Mouse (Mus musculus) NIH3T3 (cell line): ENCODE data around the gene Ptges2.

Experiments used
- DNase-seq: peaks from one replicate; pipeline ENCODE4 v3.0.0-alpha.2; 2012; ENCODE audit warnings: low read depth

Gene Ptges2

DNA sequence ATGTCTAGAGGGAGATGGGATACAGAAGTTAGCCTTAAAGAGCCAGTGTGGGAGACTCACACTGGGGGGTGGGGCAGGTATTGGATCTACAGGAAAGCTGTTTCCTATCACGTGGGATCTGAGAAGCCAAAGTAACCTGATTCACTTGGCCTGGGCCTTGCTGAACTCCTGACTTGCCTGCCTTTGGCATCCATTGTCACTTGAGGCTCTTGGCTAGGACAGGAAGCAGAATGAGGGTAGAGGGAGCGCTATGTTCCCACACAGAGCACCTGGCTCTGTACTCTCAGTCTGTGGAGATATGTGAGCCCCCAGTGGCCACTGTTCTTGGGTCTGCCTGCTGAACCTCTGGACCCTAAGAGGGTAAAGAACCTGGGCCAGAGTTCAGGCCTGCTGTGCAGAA, 20.9 kb downstream of the Ptges2 start:
- DNase-seq = no peak

DNA sequence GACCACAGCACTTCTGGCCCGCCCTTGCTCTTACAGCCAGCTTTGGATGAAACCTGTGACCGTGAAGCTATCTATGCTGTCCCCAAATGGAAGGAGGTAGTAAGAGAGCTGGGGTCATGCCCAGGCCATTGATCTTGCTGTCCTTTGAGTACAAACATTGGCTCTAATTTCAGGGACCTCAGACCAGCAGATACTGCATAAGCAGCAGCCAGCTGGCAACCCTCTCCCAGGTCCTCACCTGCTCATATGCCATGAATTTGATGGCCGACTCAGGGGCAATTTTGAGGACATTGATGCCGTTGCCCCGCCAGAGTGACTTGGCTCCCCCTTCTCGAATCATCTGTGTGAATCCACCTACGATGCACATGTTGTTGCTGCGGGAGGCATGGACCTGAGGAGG, 21.8 kb downstream of the Ptges2 start:
- no peak for DNase-seq

DNA sequence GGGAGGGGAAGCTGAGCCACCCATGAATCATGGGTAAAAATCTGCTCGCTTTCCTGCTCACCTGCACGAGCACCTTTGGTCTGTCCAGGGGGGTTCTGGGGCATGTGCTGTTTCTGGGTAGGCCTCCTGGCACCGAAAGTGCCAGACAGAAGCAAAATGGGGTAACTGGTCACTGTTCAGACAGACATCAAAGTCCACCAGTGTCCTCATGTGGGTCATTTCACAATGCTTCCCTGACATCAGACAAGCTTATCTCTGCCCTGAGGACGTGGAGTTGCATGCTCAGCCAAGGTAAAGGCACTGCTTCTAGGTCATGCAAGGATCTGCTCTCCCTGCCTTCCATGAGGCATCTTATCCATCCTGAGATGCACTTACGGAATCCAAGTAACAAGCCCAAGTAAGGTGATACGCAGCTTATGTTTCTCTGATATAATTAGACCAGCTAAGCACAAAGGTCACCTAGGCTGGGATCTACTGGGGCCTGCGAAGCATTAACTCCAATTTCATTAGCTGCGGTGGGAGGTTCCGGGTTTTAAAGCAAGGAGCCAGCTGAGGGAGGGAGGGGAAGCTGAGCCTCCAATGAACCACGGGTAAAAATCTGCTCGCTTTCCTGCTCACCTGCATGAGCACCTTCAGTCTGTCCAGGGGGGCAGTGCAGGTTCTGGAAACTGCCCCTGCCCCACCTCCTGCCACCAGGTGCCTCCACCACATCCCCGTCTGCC, 22.9 kb downstream of the Ptges2 start:
- no peak for DNase-seq

DNA sequence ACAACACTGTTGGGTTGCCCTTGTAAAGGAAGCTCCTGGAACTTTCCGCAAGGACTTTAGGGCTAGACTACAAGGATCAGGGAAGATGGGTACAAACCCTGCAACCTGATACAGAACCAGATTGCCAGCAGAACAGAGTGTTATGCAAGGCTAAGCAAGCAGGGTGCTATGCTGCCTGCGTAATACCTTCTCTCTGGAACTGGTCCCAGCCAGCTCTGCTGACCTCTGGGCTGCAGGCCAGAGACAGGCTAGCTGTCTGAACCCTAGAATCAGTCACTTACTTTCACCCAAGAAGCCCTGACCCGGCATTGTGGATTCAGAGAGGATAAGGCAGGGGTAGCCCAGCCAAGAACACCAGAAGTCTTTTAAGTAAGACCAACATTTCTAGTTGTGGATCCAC, 23.7 kb downstream of the Ptges2 start:
- DNase-seq = peak; percentile 88

DNA sequence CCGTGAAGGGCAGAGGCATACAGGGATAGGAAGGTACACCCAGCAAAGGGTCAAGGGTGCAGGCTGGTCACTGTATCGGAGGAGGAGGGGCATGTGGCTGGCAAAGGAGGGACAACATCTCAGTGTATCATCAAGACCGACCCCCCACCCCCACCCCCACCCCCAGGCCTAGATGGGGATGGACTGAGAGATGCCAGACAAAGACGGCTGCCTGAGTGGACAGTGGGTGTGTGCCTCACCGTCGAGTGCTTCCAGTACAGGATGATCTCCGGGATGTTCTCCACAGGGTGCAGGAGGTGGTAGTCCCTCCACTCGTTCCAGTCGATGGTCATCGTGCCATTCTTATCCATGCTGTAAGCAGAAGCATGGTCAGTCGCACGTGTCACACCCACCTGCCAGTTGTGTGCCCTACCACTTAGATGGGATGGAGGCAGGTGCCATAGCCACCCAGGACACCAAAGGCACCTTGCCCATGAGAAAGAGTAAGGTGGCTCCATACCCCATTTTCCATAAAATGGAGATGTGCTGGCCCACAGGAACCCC, 24.4 kb downstream of the Ptges2 start:
- no peak for DNase-seq

DNA sequence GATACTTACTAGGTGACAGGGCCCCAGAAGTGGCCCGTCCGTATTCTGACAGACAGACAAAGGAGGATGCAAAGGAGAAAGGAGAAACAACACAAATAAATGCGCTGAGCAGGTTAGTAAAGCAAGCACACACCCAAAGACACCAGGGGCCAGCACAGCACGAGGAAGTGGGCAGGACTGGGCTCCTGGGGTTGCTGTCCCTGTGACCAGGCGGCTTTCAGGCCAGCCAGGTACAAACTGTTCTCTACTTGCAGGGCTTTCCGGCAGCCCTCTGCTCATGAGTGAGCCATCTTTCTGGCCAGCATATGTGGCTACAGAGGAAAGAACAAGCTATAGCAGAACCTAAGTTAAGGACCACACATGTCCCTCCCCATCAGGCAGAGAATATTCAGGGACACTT, 25.0 kb downstream of the Ptges2 start:
- no peak for DNase-seq

DNA sequence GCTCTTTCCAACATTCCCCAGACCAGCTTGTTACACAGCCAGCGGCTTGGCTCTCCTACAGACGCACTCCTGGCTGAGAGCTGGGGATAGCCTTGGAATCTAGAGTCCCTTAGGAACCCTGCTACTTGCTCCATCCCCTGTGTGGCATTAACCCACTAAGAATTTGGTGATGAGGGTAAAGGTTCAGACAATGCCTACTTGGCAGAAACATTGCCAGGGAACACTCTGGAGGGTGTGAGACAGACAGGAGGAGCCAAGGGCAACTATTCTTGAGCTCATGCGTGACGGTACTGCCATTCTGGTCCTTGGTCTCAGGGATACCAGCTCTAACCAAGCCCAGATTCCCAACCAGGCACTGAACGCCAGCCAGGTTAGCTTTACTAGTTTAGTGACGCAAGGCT, 26.2 kb downstream of the Ptges2 start:
- no peak for DNase-seq

DNA sequence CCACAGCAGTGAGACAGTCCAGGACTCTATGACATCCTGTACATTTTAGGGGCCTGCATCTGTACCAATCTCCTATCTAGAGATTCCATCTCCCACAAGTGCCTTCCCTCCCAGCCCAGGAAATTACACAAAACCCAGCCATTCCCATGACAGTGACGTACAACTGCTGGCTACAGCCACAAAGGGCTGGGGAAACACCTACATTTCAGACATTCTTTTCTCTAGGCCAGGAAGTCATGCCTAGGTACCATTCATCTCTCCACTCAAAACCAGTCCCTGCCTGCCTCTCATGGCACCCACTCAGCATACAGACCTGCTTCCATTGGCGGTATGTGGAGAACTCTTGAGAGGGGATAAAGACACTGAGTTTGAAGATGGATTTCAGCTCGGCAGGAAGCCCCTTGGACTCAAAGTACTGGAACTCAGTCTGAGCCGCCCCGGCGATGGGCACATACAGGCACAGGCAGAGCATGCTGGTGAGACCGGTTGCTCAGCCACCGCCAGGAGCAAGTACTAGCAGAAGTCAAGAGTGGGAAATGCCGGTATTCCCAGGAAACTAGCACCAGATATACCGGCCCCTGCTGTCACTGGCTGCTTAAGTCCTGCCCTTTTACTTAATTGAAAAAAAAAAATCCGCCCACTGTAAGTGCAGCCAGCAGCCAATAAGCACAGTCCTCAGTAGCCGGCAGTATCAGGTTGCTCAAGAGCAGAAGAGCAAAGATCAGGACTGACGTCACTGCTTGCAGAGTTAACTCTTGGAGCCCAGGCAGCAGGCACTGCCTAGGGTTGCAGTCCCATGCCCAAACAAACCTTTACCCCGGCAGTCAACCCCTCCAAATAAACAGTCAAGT, 28.0 kb downstream of the Ptges2 start:
- DNase-seq = peak; percentile 94

DNA sequence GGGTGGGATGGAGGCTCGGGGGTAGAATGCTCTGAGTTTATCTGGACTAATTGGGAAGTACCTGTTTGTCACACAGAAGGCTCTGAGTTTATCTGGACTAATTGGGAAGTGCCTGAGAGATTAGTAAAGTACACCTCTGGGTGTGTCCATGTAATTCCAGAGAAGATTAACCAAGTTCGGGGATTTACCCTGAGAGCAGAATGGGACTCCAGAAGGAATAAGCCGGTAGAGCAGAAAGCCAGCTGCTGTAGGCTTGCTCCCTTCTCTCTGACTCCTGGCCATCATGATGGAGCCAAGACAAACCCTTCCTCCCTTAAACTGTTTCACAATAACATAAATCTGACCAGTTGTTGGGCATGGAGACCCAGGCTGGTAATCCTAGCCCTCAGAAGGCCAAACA, 29.1 kb downstream of the Ptges2 start:
- DNase-seq = peak; percentile 41

DNA sequence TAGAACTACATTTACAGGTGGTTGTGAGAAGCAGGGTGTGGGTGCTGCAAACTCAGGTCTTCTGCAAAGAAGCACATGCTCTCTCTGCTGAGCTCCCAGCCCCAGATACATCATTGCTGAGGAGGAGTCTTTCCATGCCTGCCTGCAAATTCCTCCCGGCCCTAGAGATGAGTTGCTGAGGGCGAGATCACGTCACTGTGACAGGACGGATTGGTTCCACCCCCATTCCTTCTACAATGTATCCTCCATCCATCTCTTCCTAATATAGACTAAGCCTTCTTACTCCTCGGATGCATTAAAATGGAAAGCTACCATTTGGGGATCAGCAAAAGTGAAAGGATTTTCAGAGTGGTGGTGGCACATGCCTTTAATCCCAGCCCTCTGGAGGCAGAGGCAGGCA, 29.9 kb downstream of the Ptges2 start:
- no peak for DNase-seq

DNA sequence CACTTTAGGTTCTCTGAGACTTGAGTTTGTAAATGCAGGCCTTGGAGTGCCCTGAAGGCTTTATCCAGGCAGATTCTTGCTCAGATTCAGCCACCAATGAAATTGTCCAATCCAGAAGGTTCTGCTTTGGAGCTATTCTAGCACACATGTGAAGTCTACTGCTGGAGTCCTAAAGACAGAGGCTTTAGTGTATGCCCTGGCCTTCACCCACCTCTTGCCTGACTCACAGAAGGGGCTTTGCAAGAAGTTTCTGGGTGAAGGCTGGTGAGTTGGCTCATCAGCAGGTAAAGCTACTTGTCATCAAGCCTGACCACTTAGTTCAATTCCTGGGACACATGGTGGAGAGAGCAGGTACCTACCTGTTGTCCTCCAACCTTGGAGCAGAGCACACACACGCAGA, 30.4 kb downstream of the Ptges2 start:
- no peak for DNase-seq

DNA sequence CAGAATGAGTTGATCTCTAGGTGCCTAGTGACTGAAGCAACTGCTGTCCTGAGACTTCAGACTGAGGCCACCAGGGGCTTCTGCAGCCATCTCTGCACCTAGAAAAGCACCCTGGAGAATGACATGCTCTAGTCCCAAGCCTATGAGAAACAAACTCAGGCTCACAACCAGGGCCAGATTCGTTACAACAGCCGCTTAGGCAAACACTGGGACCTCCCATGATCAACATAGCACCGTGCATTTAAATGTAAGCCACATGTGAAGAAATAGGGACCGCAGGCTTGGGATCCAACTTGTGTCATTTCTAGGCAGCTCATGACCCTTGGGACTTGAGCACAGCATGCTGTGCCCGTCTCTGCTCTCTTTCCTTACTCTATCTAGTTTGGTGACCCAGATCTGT, 32.0 kb downstream of the Ptges2 start:
- no peak for DNase-seq

DNA sequence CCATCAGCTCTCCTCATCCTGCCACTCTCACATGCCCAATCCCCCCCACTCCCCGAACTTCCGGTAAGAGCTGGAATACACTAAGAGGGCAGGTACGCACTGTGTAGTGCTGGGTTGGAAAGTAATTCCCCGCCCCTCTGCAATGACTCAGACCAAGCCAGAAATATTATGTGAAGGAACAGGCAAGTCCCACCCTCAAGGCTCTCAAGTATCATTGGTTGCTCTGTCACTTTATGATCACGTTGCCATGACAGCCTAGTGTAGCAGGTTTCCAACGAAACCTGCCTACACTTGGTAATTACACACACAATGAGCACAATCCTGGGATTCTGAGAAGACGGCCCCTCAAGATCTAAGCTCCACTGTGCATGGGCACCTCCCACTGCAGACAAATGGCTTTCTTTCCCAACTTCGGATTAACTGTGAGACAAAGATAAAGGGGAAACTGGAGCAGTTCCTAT, 32.6 kb downstream of the Ptges2 start:
- peak; percentile 44 for DNase-seq

DNA sequence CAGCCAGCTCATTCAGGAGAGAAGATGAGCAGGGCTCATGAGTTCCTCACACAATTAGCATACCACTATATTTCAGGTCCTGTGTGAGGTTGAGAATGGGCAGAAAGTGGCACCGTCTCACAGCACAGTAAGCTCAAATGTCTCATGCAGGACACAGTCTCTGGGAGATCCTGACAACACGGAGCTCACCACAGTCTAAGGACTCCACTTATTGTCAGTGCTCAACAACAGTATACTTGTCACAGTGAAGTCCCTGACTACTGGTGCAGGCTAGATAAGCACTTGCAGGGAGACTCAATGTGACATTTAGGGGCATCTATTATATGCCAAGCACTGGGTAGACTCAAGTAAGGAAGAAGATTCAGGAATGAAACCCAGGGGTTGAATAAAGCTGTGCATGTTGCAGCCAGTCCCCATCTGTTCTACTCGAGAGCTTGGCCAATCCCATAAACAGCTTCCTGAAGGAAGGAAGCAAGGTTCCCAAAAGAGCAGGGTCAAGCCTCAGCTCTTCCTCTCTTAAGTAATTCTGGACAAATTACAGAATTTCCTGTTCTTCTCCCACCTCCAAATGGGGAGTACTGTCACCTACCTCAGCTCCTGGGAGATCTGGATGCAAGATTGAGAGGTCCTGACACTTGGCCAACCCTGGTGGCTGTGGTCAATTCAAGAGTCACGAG, 33.7 kb downstream of the Ptges2 start:
- DNase-seq = no peak

DNA sequence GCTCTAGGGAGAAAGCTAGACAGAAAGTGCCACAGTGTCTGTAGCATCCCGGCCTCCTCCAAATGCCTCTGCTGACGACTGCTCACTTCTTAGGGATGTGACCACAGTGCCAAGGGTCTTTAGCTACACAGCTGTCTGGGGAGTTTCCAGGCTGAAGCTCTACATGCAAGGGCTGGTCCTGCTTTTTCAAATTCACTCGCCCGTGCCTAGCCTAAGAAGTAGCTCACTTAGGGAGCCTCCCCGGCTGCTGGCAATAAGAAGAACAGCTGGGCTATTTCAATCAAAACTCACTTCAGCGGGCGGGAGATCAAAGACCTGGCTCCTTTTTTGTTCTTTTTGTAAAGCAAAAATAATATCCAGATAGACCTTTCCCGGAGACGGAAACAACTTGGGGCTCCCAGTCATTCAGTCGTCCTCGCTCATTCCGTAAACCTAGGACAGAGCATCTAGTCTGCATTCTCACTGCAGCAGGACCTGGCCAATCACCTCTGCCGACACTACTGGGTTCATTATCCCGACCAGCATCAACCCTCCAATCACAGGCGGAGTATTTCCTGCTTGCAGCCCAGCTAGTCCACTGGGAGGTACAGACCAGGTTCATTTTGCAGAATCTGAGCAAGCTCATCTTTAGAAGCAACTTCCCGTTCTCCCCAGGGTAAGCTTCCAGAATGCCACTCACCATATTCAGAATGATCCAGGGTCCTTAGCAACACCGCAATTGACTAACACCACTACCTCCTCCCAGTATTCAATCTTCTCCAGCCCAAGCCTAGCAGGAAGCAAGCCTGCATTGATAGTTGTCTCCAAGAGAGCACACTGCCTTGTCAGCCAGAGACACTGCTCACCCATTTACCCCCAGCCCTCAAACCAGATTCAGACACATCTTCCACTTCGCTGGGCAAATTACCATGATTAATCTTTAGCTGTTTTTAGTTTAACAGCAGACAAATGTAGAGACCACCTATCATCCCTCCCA, 35.3 kb downstream of the Ptges2 start:
- DNase-seq = no peak

DNA sequence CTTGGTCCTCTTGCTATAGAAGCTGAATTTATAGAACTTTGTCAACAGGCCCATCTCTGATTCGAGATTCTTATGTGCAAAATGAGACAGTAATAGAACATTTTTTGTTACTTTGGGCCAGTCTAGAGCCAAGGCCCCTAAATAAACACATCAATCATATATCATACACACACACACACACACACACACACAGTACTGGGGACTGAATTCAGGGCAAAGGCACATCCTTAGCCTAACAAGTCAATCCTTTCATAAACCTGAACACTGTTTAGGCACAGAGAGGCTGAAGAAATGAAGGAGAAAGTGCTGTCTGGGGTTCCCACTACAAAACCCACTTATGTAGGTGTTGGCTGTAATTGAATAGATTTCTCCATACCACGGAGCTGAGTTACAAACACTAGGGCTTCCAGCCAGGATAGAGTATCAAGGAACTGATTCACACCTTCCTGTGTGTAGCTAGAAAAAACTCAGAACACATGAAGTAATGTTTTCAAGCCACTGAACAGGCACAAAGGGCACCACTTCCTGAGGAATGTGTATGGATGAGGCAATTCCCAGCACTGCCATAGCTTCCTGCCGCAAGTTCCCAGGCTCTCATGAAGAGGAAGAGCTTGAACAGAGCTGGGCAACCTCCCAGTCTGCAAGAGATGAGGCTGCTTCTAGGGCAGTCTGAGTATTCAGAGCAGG, 41.1 kb downstream of the Ptges2 start:
- DNase-seq = peak; percentile 72

DNA sequence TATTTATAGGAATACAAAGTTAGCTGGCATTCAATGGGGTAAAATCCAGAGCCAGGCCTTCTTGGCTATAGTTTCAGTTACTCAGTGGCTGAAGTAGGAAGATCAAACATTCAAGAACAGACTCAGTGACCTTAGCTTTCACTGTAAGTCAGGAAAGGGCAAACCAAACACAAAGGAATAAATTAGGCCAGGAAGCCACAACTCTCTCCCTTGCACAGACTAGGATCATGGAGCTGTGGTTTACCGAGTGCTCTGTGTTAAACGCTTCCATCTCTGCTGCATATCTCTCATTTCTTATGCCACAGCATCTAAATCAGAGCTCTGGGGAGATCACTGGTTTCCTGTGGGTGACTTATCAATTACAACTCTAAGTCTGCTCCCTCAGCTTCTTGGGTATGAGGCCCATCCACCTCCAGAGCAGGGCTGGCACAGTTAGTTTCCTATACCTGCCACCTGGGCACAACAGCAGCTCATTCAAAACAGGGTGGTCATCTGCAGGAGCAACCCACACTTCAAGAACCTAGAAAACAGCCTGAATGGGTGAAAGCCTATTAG, 42.0 kb downstream of the Ptges2 start:
- DNase-seq = no peak

DNA sequence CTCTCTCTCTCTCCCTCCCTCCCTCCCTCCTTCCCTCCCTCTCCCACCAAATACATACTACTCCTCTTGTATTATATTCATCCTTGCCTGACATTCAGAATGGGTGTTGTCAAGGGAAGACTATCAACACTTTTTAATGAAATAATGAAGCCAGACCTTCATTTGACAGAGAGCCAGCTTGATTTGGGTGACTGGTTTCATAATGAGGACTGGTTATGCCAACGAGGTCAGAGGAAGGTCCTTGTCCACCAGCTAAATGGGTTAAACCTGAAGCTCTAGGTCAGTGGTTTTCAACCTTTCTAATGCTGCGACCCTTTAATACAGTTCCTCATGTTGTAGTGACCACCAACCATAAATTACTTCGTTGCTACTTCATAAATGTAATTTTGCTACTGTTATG, 43.0 kb downstream of the Ptges2 start:
- DNase-seq = no peak

DNA sequence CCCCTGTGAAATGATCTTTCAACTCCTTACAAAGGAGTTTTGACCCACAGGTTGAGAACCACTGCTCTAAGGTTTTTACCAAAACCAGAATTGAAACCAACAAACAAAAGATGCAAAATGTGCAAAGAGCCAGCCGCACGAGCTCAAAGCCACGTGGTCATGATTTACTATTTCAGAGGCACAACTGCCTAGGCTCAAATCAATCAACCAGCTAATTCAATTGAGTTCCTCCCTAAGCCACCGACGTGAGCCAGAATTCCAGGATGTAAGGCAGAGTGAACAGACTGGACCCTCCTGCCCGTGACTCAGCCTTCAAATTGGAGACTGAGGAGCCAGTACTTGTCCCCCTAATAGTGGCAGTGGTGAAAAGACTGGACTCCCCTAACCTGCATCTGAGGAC, 43.5 kb downstream of the Ptges2 start:
- DNase-seq = no peak

DNA sequence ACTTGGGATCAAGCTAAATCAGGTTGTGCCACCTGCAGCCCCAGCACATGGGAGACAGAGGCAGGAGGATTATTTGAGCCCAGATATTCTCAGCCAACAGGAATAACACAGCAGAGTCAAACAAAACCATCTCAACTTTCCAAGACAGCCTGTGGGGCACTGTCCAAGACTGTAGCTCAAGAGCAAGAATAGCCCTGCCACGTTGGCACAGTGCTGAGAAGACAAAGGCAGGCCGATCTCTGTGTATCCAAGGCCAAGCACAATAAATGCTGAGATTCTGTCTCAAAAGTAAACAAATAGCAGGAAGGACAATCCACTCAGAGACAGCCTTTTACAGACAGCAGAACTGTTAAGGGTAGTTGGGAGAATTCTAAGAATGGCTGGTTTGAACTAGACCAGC, 44.5 kb downstream of the Ptges2 start:
- DNase-seq = no peak

DNA sequence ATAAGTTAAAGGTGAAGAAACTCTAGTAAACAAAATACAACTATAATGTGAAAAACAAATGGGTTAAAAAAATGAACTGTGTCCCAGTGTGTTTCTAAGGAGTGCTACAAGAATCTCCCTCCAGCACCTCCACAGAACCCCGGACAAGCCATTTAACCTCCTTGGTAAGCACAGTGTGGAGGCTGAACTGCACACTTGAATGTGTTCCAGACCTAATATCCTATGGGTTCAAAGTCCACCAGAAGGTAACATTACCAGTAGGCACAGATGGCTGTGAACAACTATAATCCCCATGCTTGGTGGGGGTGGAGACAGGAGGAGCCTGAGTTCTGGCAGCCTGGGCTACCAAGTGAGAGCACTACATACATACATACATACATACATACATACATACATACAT, 44.9 kb downstream of the Ptges2 start:
- no peak for DNase-seq
